Mouse (Mus musculus): ENCODE results near the gene Fndc1. TPM values are rescaled to one million over a fixed set of nuclear protein-coding genes. Genes with fewer than 3 reads are reported as not detected.

The Fndc1 gene
- polyA plus RNA-seq, 1 experiment = 16.5 TPM

- no peaks in the 10 kb centered on the region; the same call in 1 of the 2 replicates for H3K4me1 ChIP-seq (ENCODE audit: control insufficient read depth, insufficient read depth, low read length)
- TF ChIP-seq CTCF (IDR thresholded peaks at IDR 0.05; ENCODE audit: insufficient read depth, low read length) (no peak), POLR2A (IDR thresholded peaks at IDR 0.05; ENCODE audit: borderline replicate concordance, extremely low read depth, low read depth, low read length) (no peak)
- H3K4me3 ChIP-seq (replicated peaks; ENCODE audit: extremely low read depth, low read depth, low read length) = no peak overlapping the region
- 40% methylated on average over 9 of the region's 9 CpGs for WGBS
- no peak for DNase-seq
Observed at GRCm38 (mm10) chr17:7825416-7825815, 1.7 kb downstream of the Fndc1 start.

DNA sequence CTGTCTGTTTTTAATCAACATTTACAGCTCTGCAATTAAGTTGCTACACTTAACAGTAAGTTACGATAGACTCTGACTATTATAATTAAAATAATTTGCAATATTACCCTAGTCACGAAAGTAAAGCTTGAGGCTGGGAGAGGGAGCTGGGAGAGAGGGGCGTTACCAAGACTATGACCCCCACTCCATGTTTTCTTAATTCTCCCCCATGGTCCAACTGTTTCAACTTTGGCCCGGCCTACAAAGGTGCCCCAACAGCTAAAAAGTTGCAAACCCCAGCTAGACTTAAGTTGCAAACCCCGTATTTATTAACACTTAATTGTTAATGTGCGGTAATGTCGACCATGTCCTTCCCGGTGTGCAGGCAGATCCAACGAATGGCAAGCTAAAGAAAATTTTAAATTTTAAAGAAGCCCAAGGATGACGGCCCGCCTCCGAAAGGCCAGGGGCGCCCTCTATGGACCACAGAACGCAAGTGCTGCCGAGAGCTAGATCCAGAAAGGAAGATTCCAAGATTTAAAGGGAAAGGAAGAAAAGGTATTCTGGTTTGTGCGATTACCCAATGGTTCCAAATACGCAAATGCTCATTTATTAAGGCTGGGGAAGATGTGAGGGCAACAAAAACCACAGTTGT lies 5.4 kb downstream of the Fndc1 start:
- 29% methylated on average over 17 of the region's 17 CpGs for WGBS
- TF ChIP-seq CTCF (IDR thresholded peaks at IDR 0.05; ENCODE audit: insufficient read depth, low read length) (peak; percentile 70), POLR2A (IDR thresholded peaks at IDR 0.05; ENCODE audit: borderline replicate concordance, extremely low read depth, low read depth, low read length) (no peak)
- peak; percentile 25 for DNase-seq
- no peak overlapping the region for H3K4me3 ChIP-seq (replicated peaks; ENCODE audit: extremely low read depth, low read depth, low read length)
- peaks cover 2% of the 10 kb centered on the region for H3K4me1 ChIP-seq (ENCODE audit: control insufficient read depth, insufficient read depth, low read length)

DNA sequence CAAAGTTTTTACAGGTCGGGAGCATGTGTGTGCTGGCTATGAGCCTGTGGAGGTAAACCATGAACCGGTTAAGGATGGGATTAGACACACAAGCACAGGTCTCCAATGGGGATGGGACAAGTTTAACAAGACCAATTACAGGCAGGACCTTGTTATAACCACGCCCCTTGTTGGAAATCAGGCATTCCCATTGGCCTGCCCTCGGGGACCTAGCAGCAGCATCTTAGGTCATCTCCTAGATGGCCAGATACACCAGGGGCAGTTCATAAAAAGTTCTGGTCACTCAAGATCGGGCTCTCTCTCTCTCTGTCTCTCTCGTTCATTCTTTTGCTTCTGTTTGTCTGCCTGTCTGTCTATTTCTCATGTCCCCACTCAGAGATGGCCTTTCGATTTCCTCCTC lies 6.9 kb downstream of the Fndc1 start:
- TF ChIP-seq CTCF (IDR thresholded peaks at IDR 0.05; ENCODE audit: insufficient read depth, low read length) = no peak
- no peak for TF ChIP-seq POLR2A (IDR thresholded peaks at IDR 0.05; ENCODE audit: borderline replicate concordance, extremely low read depth, low read depth, low read length)

GRCm38 (mm10) chr17:7816602-7817001 lies 10.5 kb downstream of the Fndc1 start:
- TF ChIP-seq POLR2A (IDR thresholded peaks at IDR 0.05; ENCODE audit: borderline replicate concordance, extremely low read depth, low read depth, low read length) (no peak), CTCF (IDR thresholded peaks at IDR 0.05; ENCODE audit: insufficient read depth, low read length) (no peak)
- Histone ChIP-seq H3K4me1 (ENCODE audit: control insufficient read depth, insufficient read depth, low read length) (peaks cover 2% of the 10 kb centered on the region), H3K4me3 (replicated peaks; ENCODE audit: extremely low read depth, low read depth, low read length) (no peak overlapping the region)
- no peak for DNase-seq
- WGBS = 73% methylated on average over 2 of the region's 2 CpGs

More for the DNA sequence above, 6.9 kb downstream of the Fndc1 start:
- H3K4me1 ChIP-seq (ENCODE audit: control insufficient read depth, insufficient read depth, low read length) = peaks cover 2% of the 10 kb centered on the region
- WGBS = 85% methylated on average over 7 of the region's 7 CpGs
- no peak for DNase-seq
- H3K4me3 ChIP-seq (replicated peaks; ENCODE audit: extremely low read depth, low read depth, low read length) = no peak overlapping the region

DNA sequence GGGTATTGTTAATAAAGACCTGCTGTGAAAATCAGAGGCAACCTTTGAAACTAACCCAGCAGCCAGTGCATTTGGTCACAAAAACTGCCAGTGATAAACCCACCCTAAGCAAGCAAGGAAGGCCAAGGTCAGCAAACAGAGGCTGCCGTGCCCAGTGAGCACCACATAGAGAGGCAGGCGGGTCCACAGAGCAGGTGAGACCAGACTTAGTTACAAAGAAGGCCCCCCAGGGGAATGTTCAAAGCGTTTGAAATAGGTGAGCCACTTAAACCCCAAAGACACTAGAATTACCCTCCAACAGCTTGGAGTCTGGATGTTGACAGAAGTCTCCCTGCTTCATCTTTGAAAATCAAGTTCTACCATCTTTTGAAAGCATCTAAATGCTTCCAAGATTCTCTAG lies 12.7 kb downstream of the Fndc1 start:
- no peak overlapping the region for H3K4me3 ChIP-seq (replicated peaks; ENCODE audit: extremely low read depth, low read depth, low read length)
- WGBS = 52% methylated on average over 3 of the region's 3 CpGs
- no peak for TF ChIP-seq POLR2A (IDR thresholded peaks at IDR 0.05; ENCODE audit: borderline replicate concordance, extremely low read depth, low read depth, low read length)
- TF ChIP-seq CTCF (IDR thresholded peaks at IDR 0.05; ENCODE audit: insufficient read depth, low read length) = no peak
- DNase-seq = no peak
- peaks cover 2% of the 10 kb centered on the region for H3K4me1 ChIP-seq (ENCODE audit: control insufficient read depth, insufficient read depth, low read length)

DNA sequence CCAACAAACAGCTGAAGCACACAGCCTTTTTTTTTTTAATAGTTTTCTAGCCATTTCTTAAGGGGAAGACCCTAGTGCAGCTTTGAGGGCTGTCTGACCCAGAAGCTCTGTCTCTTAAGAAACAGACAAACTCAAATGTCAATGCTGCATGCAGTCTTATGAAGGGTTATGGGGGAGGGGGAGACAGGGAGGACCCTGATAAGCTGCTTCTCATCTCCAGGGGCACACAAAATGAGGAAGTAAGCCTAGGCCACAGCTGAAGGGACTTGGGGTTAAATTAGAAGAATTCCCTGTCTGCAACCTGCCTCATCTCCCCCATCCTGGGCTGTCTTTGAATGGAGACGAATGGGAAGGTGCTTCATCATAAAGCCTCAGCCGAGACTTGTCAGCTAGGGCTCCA lies 19.1 kb downstream of the Fndc1 start:
- no peaks in the 10 kb centered on the region for H3K4me1 ChIP-seq (ENCODE audit: control insufficient read depth, insufficient read depth, low read length)
- 79% methylated on average over 2 of the region's 2 CpGs for WGBS
- TF ChIP-seq CTCF (IDR thresholded peaks at IDR 0.05; ENCODE audit: insufficient read depth, low read length) (no peak), POLR2A (IDR thresholded peaks at IDR 0.05; ENCODE audit: borderline replicate concordance, extremely low read depth, low read depth, low read length) (no peak)
- no peak for DNase-seq
- no peak overlapping the region for H3K4me3 ChIP-seq (replicated peaks; ENCODE audit: extremely low read depth, low read depth, low read length)

GRCm38 (mm10) chr17:7805105-7805504 lies 22.0 kb downstream of the Fndc1 start:
- TF ChIP-seq CTCF (IDR thresholded peaks at IDR 0.05; ENCODE audit: insufficient read depth, low read length) = no peak
- TF ChIP-seq POLR2A (IDR thresholded peaks at IDR 0.05; ENCODE audit: borderline replicate concordance, extremely low read depth, low read depth, low read length) = no peak
- WGBS = 75% methylated on average over 6 of the region's 6 CpGs
- Histone ChIP-seq H3K4me3 (replicated peaks; ENCODE audit: extremely low read depth, low read depth, low read length) (no peak overlapping the region), H3K4me1 (ENCODE audit: control insufficient read depth, insufficient read depth, low read length) (no peaks in the 10 kb centered on the region)
- no peak for DNase-seq

GRCm38 (mm10) chr17:7802483-7802882 lies 24.6 kb downstream of the Fndc1 start:
- TF ChIP-seq POLR2A (IDR thresholded peaks at IDR 0.05; ENCODE audit: borderline replicate concordance, extremely low read depth, low read depth, low read length) = no peak
- no peak for TF ChIP-seq CTCF (IDR thresholded peaks at IDR 0.05; ENCODE audit: insufficient read depth, low read length)
- Histone ChIP-seq H3K4me1 (ENCODE audit: control insufficient read depth, insufficient read depth, low read length) (no peaks in the 10 kb centered on the region), H3K4me3 (replicated peaks; ENCODE audit: extremely low read depth, low read depth, low read length) (no peak overlapping the region)
- 64% methylated on average over 9 of the region's 9 CpGs for WGBS
- DNase-seq = no peak

- Histone ChIP-seq H3K4me3 (replicated peaks; ENCODE audit: extremely low read depth, low read depth, low read length) (no peak overlapping the region), H3K4me1 (ENCODE audit: control insufficient read depth, insufficient read depth, low read length) (no peaks in the 10 kb centered on the region)
- 69% methylated on average over 3 of the region's 3 CpGs for WGBS
- TF ChIP-seq CTCF (IDR thresholded peaks at IDR 0.05; ENCODE audit: insufficient read depth, low read length) (no peak), POLR2A (IDR thresholded peaks at IDR 0.05; ENCODE audit: borderline replicate concordance, extremely low read depth, low read depth, low read length) (no peak)
- DNase-seq = no peak
Observed at GRCm38 (mm10) chr17:7799894-7800293, 27.2 kb downstream of the Fndc1 start.

DNA sequence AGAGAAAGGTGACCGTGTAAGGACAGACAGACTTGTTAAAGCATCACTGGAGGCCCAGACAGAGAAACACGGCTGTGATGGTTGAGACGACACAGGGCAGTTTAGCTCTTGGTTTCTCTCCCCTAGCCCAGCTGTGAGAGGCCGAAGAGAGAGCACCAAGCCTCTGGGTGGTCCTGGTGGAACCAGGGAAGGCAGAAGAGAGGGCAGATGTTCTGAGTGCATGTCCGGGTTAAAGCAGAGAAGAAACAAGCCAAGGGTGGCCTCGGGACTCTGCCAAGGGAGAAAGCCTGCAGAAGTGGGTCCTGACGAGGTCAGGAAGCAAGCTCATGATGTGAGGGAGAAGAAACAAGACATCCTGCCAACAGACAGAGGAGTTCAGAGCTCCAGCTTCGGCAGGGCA lies 31.5 kb downstream of the Fndc1 start:
- H3K4me3 ChIP-seq (replicated peaks; ENCODE audit: extremely low read depth, low read depth, low read length) = no peak overlapping the region
- DNase-seq = no peak
- TF ChIP-seq CTCF (IDR thresholded peaks at IDR 0.05; ENCODE audit: insufficient read depth, low read length) = no peak
- TF ChIP-seq POLR2A (IDR thresholded peaks at IDR 0.05; ENCODE audit: borderline replicate concordance, extremely low read depth, low read depth, low read length) = no peak
- no peaks in the 10 kb centered on the region for H3K4me1 ChIP-seq (ENCODE audit: control insufficient read depth, insufficient read depth, low read length)
- 58% methylated on average over 8 of the region's 8 CpGs for WGBS

Data from lung, adult 2 months (tissue).